Mouse (Mus musculus) limb, embryonic 14.5 days (tissue): ENCODE data around the gene Fam219a. TPM values are rescaled to one million over a fixed set of nuclear protein-coding genes. Genes with fewer than 3 reads are reported as not detected.

Source experiments
- ATAC-seq: fragments of 200-750 bp; cut with Nextera tagmentation; 2 replicates; pipeline ENCODE4 v1.8.0; 2017; ENCODE audit warnings: low read depth, moderate number of reproducible peaks, moderate TSS enrichment; ENCODE audit not compliant: low FRiP score
- DNase-seq: peaks from one replicate; pipeline ENCODE4 v3.0.0-alpha.2; 2015; ENCODE audit warnings: low spot score
- H3K27ac ChIP-seq: fragments of 300-500 bp; sonication (generic); replicated peaks from 2 replicates; pipeline ENCODE4 v1.5.1; 2014; ENCODE audit warnings: low read depth, mild to moderate bottlenecking, low read length, moderate library complexity, mixed read lengths
- H3K27me3 ChIP-seq: fragments of 300-500 bp; sonication (generic); 2 replicates; pipeline ENCODE4 v1.6.1; 2014; ENCODE audit warnings: low read length, mixed read lengths; ENCODE audit not compliant: control insufficient read depth, insufficient read depth
- H3K36me3 ChIP-seq: fragments of 300-500 bp; sonication (generic); 2 replicates; pipeline ENCODE4 v1.6.1; 2014; ENCODE audit warnings: mild to moderate bottlenecking, low read length, moderate library complexity, mixed read lengths; ENCODE audit not compliant: control insufficient read depth, insufficient read depth
- H3K4me1 ChIP-seq: fragments of 300-500 bp; sonication (generic); 2 replicates; pipeline ENCODE4 v1.6.1; 2014; ENCODE audit warnings: antibody characterized with exemption, low read length, mixed read lengths; ENCODE audit not compliant: control insufficient read depth, insufficient read depth
- H3K4me2 ChIP-seq: fragments of 300-500 bp; sonication (generic); replicated peaks from 2 replicates; pipeline ENCODE4 v1.6.1; 2014; ENCODE audit warnings: low read depth, mild to moderate bottlenecking, low read length, moderate library complexity; ENCODE audit not compliant: severe bottlenecking
- H3K4me3 ChIP-seq: fragments of 300-500 bp; sonication (generic); replicated peaks from 2 replicates; pipeline ENCODE4 v1.5.1; 2014; ENCODE audit warnings: low read length
- H3K9ac ChIP-seq: fragments of 300-500 bp; sonication (generic); 2 replicates; pipeline ENCODE4 v1.6.1; 2014; ENCODE audit warnings: mild to moderate bottlenecking, low read depth, low read length, moderate library complexity; ENCODE audit not compliant: severe bottlenecking
- H3K9me3 ChIP-seq: fragments of 300-500 bp; sonication (generic); 2 replicates; pipeline ENCODE4 v1.6.1; 2016; ENCODE audit warnings: low read length; ENCODE audit not compliant: control insufficient read depth
- POLR2A ChIP-seq: fragments of 200-500 bp; IDR thresholded peaks from 2 replicates; pipeline ENCODE4 v1.8.0; 2012; ENCODE audit warnings: inconsistent platforms, mild to moderate bottlenecking, moderate library complexity, borderline replicate concordance; ENCODE audit not compliant: insufficient read depth, insufficient read length; ENCODE audit errors: extremely low read depth
- WGBS: fragments of 180-500 bp; shearing (Covaris S2); extraction: QIAGEN DNeasy Blood & Tissue Kit; methylation state at CpG from one replicate; pipeline ENCODE4 v1.1.7; 2014; 5-methylcytosine and 5-hydroxymethylcytosine counted together
- polyA plus RNA-seq, 2 experiments: library from polyadenylated mRNA; depleted of rRNA in 1 of 2; stranded (reverse) in 1 of 2; unstranded in 1 of 2; fragments of >200 nt; fragmentation: Nextera tagmentation in 1 of 2; extraction: Ambion mirVana in 1 of 2; gene quantifications; 2 replicates each; pipeline versions ENCODE4 v1.2.1 to v1.2.3; 2012 to 2014

The Fam219a gene
- polyA plus RNA-seq (2012; rRNA removed) (13.7 and 19.5 TPM in 2 replicates), polyA plus RNA-seq (2014; fragmentation: Nextera tagmentation; extraction: Ambion mirVana) (2.4 and 2.6 TPM in 2 replicates)

- Histone ChIP-seq H3K36me3 (no peaks in the 10 kb centered on the region), H3K27me3 (peaks cover 16% of the 10 kb centered on the region), H3K9ac (peak within 1 kb of the TSS; percentile 62), H3K9me3 (no peaks in the 10 kb centered on the region), H3K27ac (no peak within 1 kb of the TSS), H3K4me1 (peaks cover 8% of the 10 kb centered on the region), H3K4me2 (peak within 1 kb of the TSS; percentile 91), H3K4me3 (peak within 1 kb of the TSS; percentile 69)
- no peak for TF ChIP-seq POLR2A
- peak; percentile 96 for DNase-seq
- peak; percentile 99 for ATAC-seq
- under 1% methylated on average over 40 of the region's 41 CpGs for WGBS
These were observed at the start of gene Fam219a, which contains the start of gene Dnaic1 for GRCm38 (mm10) chr4:41569411-41569885. TSS of gene Fam219a (minus strand) at chr4:41569538. TSS of gene Dnaic1 (plus strand) at chr4:41569775.

DNA sequence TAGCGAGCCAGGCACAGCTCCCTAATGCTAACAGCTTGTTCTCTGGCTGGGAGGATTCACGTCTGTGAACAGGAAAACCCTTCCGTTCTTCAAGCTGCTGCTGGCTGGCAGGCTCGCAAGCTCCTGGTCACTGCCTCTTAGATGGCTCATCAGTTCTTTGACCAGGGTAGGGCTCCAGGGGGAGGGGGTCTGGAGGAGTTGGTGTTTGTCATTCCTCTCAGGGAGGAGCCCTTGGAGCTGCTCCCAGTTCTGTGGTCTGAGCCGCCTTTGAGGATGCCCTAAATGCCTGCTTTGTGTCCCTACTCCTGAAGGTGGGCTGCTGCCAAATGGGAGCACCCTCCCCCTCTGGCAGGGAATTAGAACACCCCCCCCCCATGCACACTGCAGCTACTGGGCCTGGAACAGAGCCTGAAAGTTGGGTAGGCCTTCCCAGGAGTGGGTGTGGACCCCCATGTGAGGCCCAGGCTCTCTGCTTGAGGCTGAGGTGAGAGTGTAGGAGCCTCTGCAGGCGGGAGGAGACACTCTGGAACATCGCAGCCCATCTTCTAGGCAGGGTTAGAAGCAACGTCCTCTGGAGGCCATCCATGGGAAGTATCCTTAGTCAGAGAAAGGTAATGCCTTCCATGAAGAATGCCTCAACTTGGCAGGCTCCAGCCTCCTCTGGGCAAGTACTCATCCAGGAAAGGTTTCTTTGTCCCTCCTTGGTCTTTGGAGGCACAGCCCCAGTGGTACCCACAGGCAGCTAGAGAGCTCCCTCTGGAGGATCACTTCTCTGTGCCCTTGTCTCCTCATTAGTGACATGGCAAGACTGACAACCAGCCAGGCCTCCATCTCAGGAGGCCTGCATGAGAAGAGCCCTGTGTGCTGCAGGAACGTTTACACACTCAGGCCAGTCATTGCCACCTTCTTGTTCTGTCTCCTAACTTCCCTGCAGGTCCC lies 46.6 kb upstream of the Fam219a start:
- Histone ChIP-seq H3K36me3 (no peaks in the 10 kb centered on the region), H3K4me2 (no peak overlapping the region), H3K9me3 (no peaks in the 10 kb centered on the region), H3K4me1 (no peaks in the 10 kb centered on the region), H3K27me3 (peaks cover 17% of the 10 kb centered on the region; the same call in 1 of the 2 replicates), H3K9ac (no peak overlapping the region), H3K4me3 (no peak overlapping the region), H3K27ac (no peak overlapping the region)
- ATAC-seq, result no peak
- no peak for TF ChIP-seq POLR2A
- 63% methylated on average over 9 of the region's 9 CpGs for WGBS
- DNase-seq, result no peak

DNA sequence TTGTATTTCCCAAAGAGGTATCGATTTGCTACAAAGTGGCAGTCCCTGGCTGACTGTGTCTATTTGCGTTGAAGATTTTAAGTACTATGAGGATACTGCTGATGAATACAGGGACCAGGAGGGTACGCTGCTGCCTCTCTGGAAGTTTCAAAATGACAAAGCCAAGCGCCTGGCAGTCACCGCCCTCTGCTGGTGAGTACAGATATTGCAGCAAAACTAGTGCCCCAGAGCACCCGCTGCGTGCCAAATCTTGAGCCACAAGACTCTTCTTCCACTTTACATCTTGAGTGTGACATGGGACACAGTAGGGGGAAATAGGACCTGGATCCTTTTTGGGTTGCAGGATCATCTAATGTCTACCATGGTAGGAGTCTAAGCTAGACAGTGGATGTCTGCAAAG lies 44.8 kb upstream of the Fam219a start:
- DNase-seq (peak; percentile 85), ATAC-seq (no peak)
- Histone ChIP-seq H3K27me3 (peaks cover 17% of the 10 kb centered on the region; the same call in 1 of the 2 replicates), H3K4me3 (no peak overlapping the region), H3K36me3 (no peaks in the 10 kb centered on the region), H3K9me3 (no peaks in the 10 kb centered on the region), H3K9ac (no peak overlapping the region), H3K27ac (no peak overlapping the region), H3K4me2 (no peak overlapping the region), H3K4me1 (no peaks in the 10 kb centered on the region)
- WGBS, result 11% methylated on average over 7 of the region's 7 CpGs
- no peak for TF ChIP-seq POLR2A

- H3K27ac ChIP-seq, result no peak overlapping the region
- no peaks in the 10 kb centered on the region for H3K36me3 ChIP-seq
- peaks cover 10% of the 10 kb centered on the region; the same call in 1 of the 2 replicates for H3K27me3 ChIP-seq
- H3K4me1 ChIP-seq, result no peaks in the 10 kb centered on the region
- DNase-seq, result no peak
- no peak for TF ChIP-seq POLR2A
- no peaks in the 10 kb centered on the region for H3K9me3 ChIP-seq
- no peak overlapping the region for H3K9ac ChIP-seq
- no peak overlapping the region for H3K4me3 ChIP-seq
- 46% methylated on average over 8 of the region's 8 CpGs for WGBS
- H3K4me2 ChIP-seq, result no peak overlapping the region
- ATAC-seq, result no peak
These were observed 42.8 kb upstream of the Fam219a start for GRCm38 (mm10) chr4:41612166-41612565.

DNA sequence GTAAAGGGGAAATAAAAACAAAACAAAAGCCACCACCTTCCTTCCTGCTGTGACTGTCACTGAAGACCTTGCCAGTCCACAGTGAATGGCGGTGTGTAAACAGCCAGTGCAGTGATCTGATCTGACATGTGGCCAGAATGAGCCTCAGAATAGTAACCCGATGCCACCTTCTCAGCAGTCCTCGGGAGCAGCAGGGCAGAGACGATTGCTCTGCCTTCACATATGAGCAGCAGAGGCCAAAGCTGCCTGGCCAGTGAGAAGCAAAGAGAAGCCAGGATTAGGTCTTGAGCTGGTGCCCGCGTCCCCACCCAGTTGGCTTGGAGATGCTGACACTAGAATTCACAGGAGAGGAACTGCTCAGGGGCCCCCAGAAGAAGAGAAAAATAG lies 41.2 kb upstream of the Fam219a start:
- 44% methylated on average over 6 of the region's 6 CpGs for WGBS
- peaks cover 10% of the 10 kb centered on the region; the same call in 1 of the 2 replicates for H3K27me3 ChIP-seq
- no peaks in the 10 kb centered on the region for H3K36me3 ChIP-seq
- TF ChIP-seq POLR2A, result no peak
- H3K4me3 ChIP-seq, result no peak overlapping the region
- ATAC-seq, result no peak
- no peak overlapping the region for H3K27ac ChIP-seq
- H3K4me2 ChIP-seq, result no peak overlapping the region
- no peak overlapping the region for H3K9ac ChIP-seq
- no peak for DNase-seq
- H3K4me1 ChIP-seq, result no peaks in the 10 kb centered on the region
- H3K9me3 ChIP-seq, result no peaks in the 10 kb centered on the region
